Mouse (Mus musculus): ENCODE measurements at regions not wholly inside any gene's neighbourhood (a gene's known extent, or its start where the extent isn't known, plus 50 kb on each side); places are given as distances from the start of the nearest gene placed in this dataset.

DNA sequence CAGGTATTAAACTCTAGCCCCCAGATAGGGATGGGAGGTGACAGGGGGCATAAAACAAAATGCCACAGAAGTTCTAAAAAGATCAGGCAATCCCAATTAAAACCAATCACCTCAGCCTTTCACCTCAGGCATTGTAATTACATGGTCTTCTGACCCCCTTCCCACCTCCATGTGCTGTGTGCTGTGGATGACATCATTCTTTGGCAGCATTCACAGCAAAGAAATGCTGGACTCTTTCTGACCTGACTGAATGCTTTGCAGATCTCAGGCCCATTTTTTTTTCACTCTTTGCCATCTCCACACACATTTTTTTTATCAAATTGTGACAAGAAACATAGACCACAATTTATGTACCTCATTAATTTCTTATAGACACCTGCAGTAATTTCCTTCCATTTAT is 659.1 kb downstream of the Inhba start:
- TF ChIP-seq MAX (IDR thresholded peaks at IDR 0.05) (no peak), FOSL1 (IDR thresholded peaks at IDR 0.05; ENCODE audit: insufficient read depth, low read length, poor library complexity, severe bottlenecking) (no peak), CTCF (IDR thresholded peaks at IDR 0.05; ENCODE audit: control insufficient read depth, insufficient read depth, insufficient read length) (no peak), CEBPB (IDR thresholded peaks at IDR 0.05; ENCODE audit: low read depth) (no peak), MYOD1 (IDR thresholded peaks at IDR 0.05; ENCODE audit: control insufficient read depth, insufficient read length, low read depth) (no peak)

Data from C2C12 (cell line).